Mouse (Mus musculus) layer of hippocampus, postnatal 36 days (tissue): ENCODE measurements at regions not wholly inside any gene's neighbourhood (a gene's known extent, or its start where the extent isn't known, plus 50 kb on each side); places are given as distances from the start of the nearest gene placed in this dataset.
"Not testable (repeated sequence)": the region's sequence is repeated elsewhere in the genome, so short reads cannot be mapped to it uniquely, and the experiment has no call there.

Source experiments
- DNase-seq, 2 experiments: peaks; one replicate each; pipeline ENCODE4 v3.0.0; 2022

GRCm38 (mm10) chr11:22573166-22573565, 61.3 kb downstream of the Tmem17 start:
- no peak for DNase-seq

GRCm38 (mm10) chr11:22573802-22574201, 61.9 kb downstream of the Tmem17 start:
- no peak for DNase-seq

GRCm38 (mm10) chr11:22574506-22574905, 62.6 kb downstream of the Tmem17 start:
- DNase-seq = no peak

GRCm38 (mm10) chr11:22584100-22584487, 72.2 kb downstream of the Tmem17 start:
- DNase-seq = no peak

GRCm38 (mm10) chr11:22584488-22585158, 72.7 kb downstream of the Tmem17 start:
- DNase-seq = peak; percentile 43 to 51

- peak; percentile 31 to 40 for DNase-seq
Measured at GRCm38 (mm10) chr11:22587691-22588241, 75.9 kb downstream of the Tmem17 start.

- DNase-seq = peak in 1 of 2 experiments; percentile 22
Measured at GRCm38 (mm10) chr11:22588546-22588945, 76.7 kb downstream of the Tmem17 start.

GRCm38 (mm10) chr11:22589901-22590300, 78.0 kb downstream of the Tmem17 start:
- no peak for DNase-seq

GRCm38 (mm10) chr11:22591050-22591449, 79.2 kb downstream of the Tmem17 start:
- DNase-seq = not testable (repeated sequence)

GRCm38 (mm10) chr11:22592706-22593105, 80.8 kb downstream of the Tmem17 start:
- no peak for DNase-seq

- no peak for DNase-seq
Measured at GRCm38 (mm10) chr11:22596076-22596804, 84.4 kb downstream of the Tmem17 start.

- no peak for DNase-seq
Measured at GRCm38 (mm10) chr11:22596805-22597149, 84.9 kb downstream of the Tmem17 start.

GRCm38 (mm10) chr11:22600370-22600769, 88.5 kb downstream of the Tmem17 start:
- no peak for DNase-seq

GRCm38 (mm10) chr11:22601977-22602376, 90.1 kb downstream of the Tmem17 start:
- no peak for DNase-seq

- no peak for DNase-seq
Measured at GRCm38 (mm10) chr11:22602610-22603009, 90.7 kb downstream of the Tmem17 start.

- no peak for DNase-seq
Measured at GRCm38 (mm10) chr11:22603397-22603796, 91.5 kb downstream of the Tmem17 start.

GRCm38 (mm10) chr11:22606380-22606779, 94.5 kb downstream of the Tmem17 start:
- no peak for DNase-seq

- no peak for DNase-seq
Measured at GRCm38 (mm10) chr11:22607645-22608044, 95.8 kb downstream of the Tmem17 start.

GRCm38 (mm10) chr11:22608945-22609344, 97.1 kb downstream of the Tmem17 start:
- DNase-seq = no peak

GRCm38 (mm10) chr11:22610433-22611101, 98.7 kb downstream of the Tmem17 start:
- no peak for DNase-seq

- no peak for DNase-seq
Measured at GRCm38 (mm10) chr11:22611102-22611869, 99.4 kb downstream of the Tmem17 start.

- DNase-seq = no peak
Measured at GRCm38 (mm10) chr11:22613500-22613899, 101.6 kb downstream of the Tmem17 start.
